Mouse (Mus musculus): Measurements from ENCODE around the gene Elp4. TPM values are rescaled to one million over a fixed set of nuclear protein-coding genes. Genes with fewer than 3 reads are reported as not detected.

The Elp4 gene
- polyA plus RNA-seq, 1 experiment from 2014 or later, result 56.5 TPM

- Histone ChIP-seq H3K4me2 (ENCODE audit: low read depth, low read length) (no peak overlapping the region), H3K36me3 (replicated peaks; ENCODE audit: control insufficient read depth, insufficient read depth, low read depth, low read length) (no peaks in the 10 kb centered on the region), H3K27ac (replicated peaks; ENCODE audit: low read depth, low read length) (no peak overlapping the region), H3K27me3 (ENCODE audit: control insufficient read depth, insufficient read depth, low read length) (no peaks in the 10 kb centered on the region), H3K9ac (replicated peaks; ENCODE audit: low read length) (no peak overlapping the region), H3K4me1 (ENCODE audit: control insufficient read depth, insufficient read depth, low read length) (no peaks in the 10 kb centered on the region), H3K9me3 (replicated peaks; ENCODE audit: control insufficient read depth, low read length) (no peaks in the 10 kb centered on the region), H3K4me3 (ENCODE audit: low read depth, low read length) (no peak overlapping the region)
- DNase-seq (ENCODE audit: low spot score) (no peak), ATAC-seq (replicated peaks; ENCODE audit: insufficient number of reproducible peaks, low FRiP score, low TSS enrichment, low read depth) (no peak)
- 94% methylated on average over 5 of the region's 5 CpGs for WGBS
Observed at GRCm38 (mm10) chr2:105843151-105843550, 61.2 kb downstream of the Elp4 start.

- H3K4me2 ChIP-seq (ENCODE audit: low read depth, low read length), result no peak overlapping the region
- H3K27ac ChIP-seq (replicated peaks; ENCODE audit: low read depth, low read length), result no peak overlapping the region
- no peaks in the 10 kb centered on the region for H3K4me1 ChIP-seq (ENCODE audit: control insufficient read depth, insufficient read depth, low read length)
- WGBS, result 82% methylated on average over 1 of the region's 1 CpGs
- no peaks in the 10 kb centered on the region for H3K9me3 ChIP-seq (replicated peaks; ENCODE audit: control insufficient read depth, low read length)
- H3K4me3 ChIP-seq (ENCODE audit: low read depth, low read length), result no peak overlapping the region
- H3K36me3 ChIP-seq (replicated peaks; ENCODE audit: control insufficient read depth, insufficient read depth, low read depth, low read length), result no peaks in the 10 kb centered on the region
- H3K9ac ChIP-seq (replicated peaks; ENCODE audit: low read length), result no peak overlapping the region
- no peak for DNase-seq (ENCODE audit: low spot score)
- H3K27me3 ChIP-seq (ENCODE audit: control insufficient read depth, insufficient read depth, low read length), result no peaks in the 10 kb centered on the region
- ATAC-seq (replicated peaks; ENCODE audit: insufficient number of reproducible peaks, low FRiP score, low TSS enrichment, low read depth), result no peak
Observed at GRCm38 (mm10) chr2:105817965-105818364, 86.4 kb downstream of the Elp4 start.

GRCm38 (mm10) chr2:105815170-105815569 is 89.2 kb downstream of the Elp4 start:
- ATAC-seq (replicated peaks; ENCODE audit: insufficient number of reproducible peaks, low FRiP score, low TSS enrichment, low read depth) (no peak), DNase-seq (ENCODE audit: low spot score) (no peak)
- Histone ChIP-seq H3K4me1 (ENCODE audit: control insufficient read depth, insufficient read depth, low read length) (no peaks in the 10 kb centered on the region), H3K36me3 (replicated peaks; ENCODE audit: control insufficient read depth, insufficient read depth, low read depth, low read length) (no peaks in the 10 kb centered on the region), H3K4me2 (ENCODE audit: low read depth, low read length) (no peak overlapping the region), H3K9ac (replicated peaks; ENCODE audit: low read length) (no peak overlapping the region), H3K27ac (replicated peaks; ENCODE audit: low read depth, low read length) (no peak overlapping the region), H3K9me3 (replicated peaks; ENCODE audit: control insufficient read depth, low read length) (no peaks in the 10 kb centered on the region), H3K4me3 (ENCODE audit: low read depth, low read length) (no peak overlapping the region), H3K27me3 (ENCODE audit: control insufficient read depth, insufficient read depth, low read length) (no peaks in the 10 kb centered on the region)
- WGBS, result 81% methylated on average over 3 of the region's 3 CpGs

- H3K4me3 ChIP-seq (ENCODE audit: low read depth, low read length), result no peak overlapping the region
- H3K9me3 ChIP-seq (replicated peaks; ENCODE audit: control insufficient read depth, low read length), result no peaks in the 10 kb centered on the region
- DNase-seq (ENCODE audit: low spot score) (peak; percentile 33), ATAC-seq (replicated peaks; ENCODE audit: insufficient number of reproducible peaks, low FRiP score, low TSS enrichment, low read depth) (no peak)
- no peak overlapping the region for H3K9ac ChIP-seq (replicated peaks; ENCODE audit: low read length)
- no peaks in the 10 kb centered on the region for H3K27me3 ChIP-seq (ENCODE audit: control insufficient read depth, insufficient read depth, low read length)
- no peaks in the 10 kb centered on the region for H3K4me1 ChIP-seq (ENCODE audit: control insufficient read depth, insufficient read depth, low read length)
- H3K4me2 ChIP-seq (ENCODE audit: low read depth, low read length), result no peak overlapping the region
- 64% methylated on average over 3 of the region's 3 CpGs for WGBS
- no peak overlapping the region for H3K27ac ChIP-seq (replicated peaks; ENCODE audit: low read depth, low read length)
- H3K36me3 ChIP-seq (replicated peaks; ENCODE audit: control insufficient read depth, insufficient read depth, low read depth, low read length), result no peaks in the 10 kb centered on the region
Observed at GRCm38 (mm10) chr2:105813041-105813440, 91.3 kb downstream of the Elp4 start.

GRCm38 (mm10) chr2:105810286-105810685 is 94.1 kb downstream of the Elp4 start:
- Histone ChIP-seq H3K4me1 (ENCODE audit: control insufficient read depth, insufficient read depth, low read length) (no peaks in the 10 kb centered on the region), H3K4me2 (ENCODE audit: low read depth, low read length) (no peak overlapping the region)
- DNase-seq (ENCODE audit: low spot score), result no peak

GRCm38 (mm10) chr2:105806571-105806970 is 97.8 kb downstream of the Elp4 start:
- ATAC-seq (replicated peaks; ENCODE audit: insufficient number of reproducible peaks, low FRiP score, low TSS enrichment, low read depth), result no peak
- 85% methylated on average over 2 of the region's 2 CpGs for WGBS
- H3K4me2 ChIP-seq (ENCODE audit: low read depth, low read length), result no peak overlapping the region
- no peaks in the 10 kb centered on the region for H3K36me3 ChIP-seq (replicated peaks; ENCODE audit: control insufficient read depth, insufficient read depth, low read depth, low read length)
- no peak for DNase-seq (ENCODE audit: low spot score)
- no peaks in the 10 kb centered on the region for H3K9me3 ChIP-seq (replicated peaks; ENCODE audit: control insufficient read depth, low read length)
- H3K4me3 ChIP-seq (ENCODE audit: low read depth, low read length), result no peak overlapping the region
- H3K27me3 ChIP-seq (ENCODE audit: control insufficient read depth, insufficient read depth, low read length), result no peaks in the 10 kb centered on the region
- H3K27ac ChIP-seq (replicated peaks; ENCODE audit: low read depth, low read length), result no peak overlapping the region
- H3K4me1 ChIP-seq (ENCODE audit: control insufficient read depth, insufficient read depth, low read length), result no peaks in the 10 kb centered on the region
- no peak overlapping the region for H3K9ac ChIP-seq (replicated peaks; ENCODE audit: low read length)

More at GRCm38 (mm10) chr2:105810286-105810685, 94.1 kb downstream of the Elp4 start:
- no peaks in the 10 kb centered on the region for H3K9me3 ChIP-seq (replicated peaks; ENCODE audit: control insufficient read depth, low read length)
- no peak overlapping the region for H3K4me3 ChIP-seq (ENCODE audit: low read depth, low read length)
- H3K27me3 ChIP-seq (ENCODE audit: control insufficient read depth, insufficient read depth, low read length), result no peaks in the 10 kb centered on the region
- H3K27ac ChIP-seq (replicated peaks; ENCODE audit: low read depth, low read length), result no peak overlapping the region
- ATAC-seq (replicated peaks; ENCODE audit: insufficient number of reproducible peaks, low FRiP score, low TSS enrichment, low read depth), result no peak
- 76% methylated on average over 2 of the region's 2 CpGs for WGBS
- no peak overlapping the region for H3K9ac ChIP-seq (replicated peaks; ENCODE audit: low read length)
- H3K36me3 ChIP-seq (replicated peaks; ENCODE audit: control insufficient read depth, insufficient read depth, low read depth, low read length), result no peaks in the 10 kb centered on the region

- H3K27ac ChIP-seq (replicated peaks; ENCODE audit: low read depth, low read length), result no peak overlapping the region
- no peak overlapping the region for H3K4me2 ChIP-seq (ENCODE audit: low read depth, low read length)
- 87% methylated on average over 4 of the region's 4 CpGs for WGBS
- no peak overlapping the region for H3K9ac ChIP-seq (replicated peaks; ENCODE audit: low read length)
- H3K9me3 ChIP-seq (replicated peaks; ENCODE audit: control insufficient read depth, low read length), result no peaks in the 10 kb centered on the region
- ATAC-seq (replicated peaks; ENCODE audit: insufficient number of reproducible peaks, low FRiP score, low TSS enrichment, low read depth) (no peak), DNase-seq (ENCODE audit: low spot score) (no peak)
- H3K27me3 ChIP-seq (ENCODE audit: control insufficient read depth, insufficient read depth, low read length), result no peaks in the 10 kb centered on the region
- H3K4me1 ChIP-seq (ENCODE audit: control insufficient read depth, insufficient read depth, low read length), result no peaks in the 10 kb centered on the region
- H3K4me3 ChIP-seq (ENCODE audit: low read depth, low read length), result no peak overlapping the region
- H3K36me3 ChIP-seq (replicated peaks; ENCODE audit: control insufficient read depth, insufficient read depth, low read depth, low read length), result no peaks in the 10 kb centered on the region
Observed at GRCm38 (mm10) chr2:105806047-105806446, 98.3 kb downstream of the Elp4 start.

GRCm38 (mm10) chr2:105805210-105805609 is 99.2 kb downstream of the Elp4 start:
- Histone ChIP-seq H3K4me1 (ENCODE audit: control insufficient read depth, insufficient read depth, low read length) (no peaks in the 10 kb centered on the region), H3K27ac (replicated peaks; ENCODE audit: low read depth, low read length) (no peak overlapping the region), H3K4me3 (ENCODE audit: low read depth, low read length) (no peak overlapping the region), H3K9me3 (replicated peaks; ENCODE audit: control insufficient read depth, low read length) (no peaks in the 10 kb centered on the region), H3K9ac (replicated peaks; ENCODE audit: low read length) (no peak overlapping the region), H3K4me2 (ENCODE audit: low read depth, low read length) (no peak overlapping the region), H3K27me3 (ENCODE audit: control insufficient read depth, insufficient read depth, low read length) (no peaks in the 10 kb centered on the region), H3K36me3 (replicated peaks; ENCODE audit: control insufficient read depth, insufficient read depth, low read depth, low read length) (no peaks in the 10 kb centered on the region)
- DNase-seq (ENCODE audit: low spot score), result no peak
- ATAC-seq (replicated peaks; ENCODE audit: insufficient number of reproducible peaks, low FRiP score, low TSS enrichment, low read depth), result no peak

Measured in embryonic facial prominence, embryonic 11.5 days (tissue).